Mouse (Mus musculus) skeletal muscle tissue, adult 2 months (tissue): ENCODE measurements around the gene Fasn.
A peak's percentile ranks its signal among the peaks of the same experiment; 100 is the strongest.

ENCODE experiments used
- DNase-seq: peaks from one replicate; pipeline ENCODE4 v3.0.0-alpha.2; 2012; ENCODE audit warnings: low read depth, low spot score

The Fasn gene

DNA sequence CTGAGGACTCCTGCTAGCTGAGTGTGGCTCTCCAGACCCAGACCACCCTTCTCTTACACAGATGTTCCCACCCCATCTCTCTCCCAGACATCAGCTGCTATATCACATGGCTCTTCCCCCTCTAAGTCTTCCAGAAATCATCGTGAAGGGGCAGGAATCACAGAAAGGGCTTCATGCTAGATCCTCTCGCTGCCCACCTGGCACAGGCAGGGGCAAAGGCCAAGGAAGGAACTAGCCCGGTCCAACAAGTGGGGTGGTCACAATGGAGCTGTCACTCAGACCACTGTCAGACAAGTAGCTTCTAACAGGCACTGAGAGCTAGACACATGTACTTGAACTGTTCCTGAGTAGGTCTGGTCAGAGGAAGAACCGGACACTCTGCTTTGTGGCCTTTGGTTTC, 4.1 kb upstream of the Fasn start:
- DNase-seq, result no peak

DNA sequence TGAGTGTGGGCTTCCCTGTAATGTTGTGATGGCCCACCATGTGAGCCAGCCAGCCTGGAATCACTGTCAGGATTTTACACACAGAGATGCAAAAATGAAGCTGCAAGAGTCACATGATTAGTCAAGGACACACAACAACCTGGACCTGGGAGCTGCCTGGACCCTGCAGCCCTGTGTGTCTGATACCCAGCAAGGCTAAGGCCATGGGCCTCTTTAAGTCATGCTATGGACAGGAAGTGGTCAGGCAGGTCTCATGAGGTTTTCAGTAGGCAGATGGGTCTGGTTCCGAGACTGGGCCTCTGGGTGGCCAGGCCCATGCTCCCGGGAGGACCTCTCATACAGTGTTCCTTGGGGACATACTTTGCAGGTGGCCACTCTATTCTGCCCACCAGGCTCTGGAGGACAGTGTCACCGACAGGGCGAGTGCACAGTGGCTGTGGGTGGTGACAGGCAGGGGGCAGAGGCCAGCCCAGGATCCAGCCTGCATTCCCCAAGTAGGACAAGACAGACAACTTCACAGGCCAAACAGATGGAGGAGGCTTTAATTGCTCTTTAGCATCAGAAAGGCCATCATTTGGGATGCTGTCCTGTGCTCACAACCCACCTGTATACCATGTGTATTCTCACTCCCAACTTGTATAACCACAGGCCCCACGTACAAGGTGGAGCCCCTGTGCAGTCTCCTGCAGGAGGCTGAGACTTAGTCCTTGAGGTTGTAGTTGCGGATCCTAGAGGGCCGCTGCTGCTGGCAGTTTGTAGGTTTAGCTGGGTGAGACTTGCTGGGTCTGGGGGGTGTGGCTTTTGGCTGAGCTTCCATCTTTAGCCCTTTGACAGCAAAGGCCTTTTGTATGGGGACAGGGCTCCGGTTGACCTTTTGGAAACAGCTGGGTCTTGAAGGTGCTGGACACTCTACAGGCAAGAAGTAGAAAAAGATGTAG, 1.9 kb upstream of the Fasn start:
- DNase-seq, result no peak

DNA sequence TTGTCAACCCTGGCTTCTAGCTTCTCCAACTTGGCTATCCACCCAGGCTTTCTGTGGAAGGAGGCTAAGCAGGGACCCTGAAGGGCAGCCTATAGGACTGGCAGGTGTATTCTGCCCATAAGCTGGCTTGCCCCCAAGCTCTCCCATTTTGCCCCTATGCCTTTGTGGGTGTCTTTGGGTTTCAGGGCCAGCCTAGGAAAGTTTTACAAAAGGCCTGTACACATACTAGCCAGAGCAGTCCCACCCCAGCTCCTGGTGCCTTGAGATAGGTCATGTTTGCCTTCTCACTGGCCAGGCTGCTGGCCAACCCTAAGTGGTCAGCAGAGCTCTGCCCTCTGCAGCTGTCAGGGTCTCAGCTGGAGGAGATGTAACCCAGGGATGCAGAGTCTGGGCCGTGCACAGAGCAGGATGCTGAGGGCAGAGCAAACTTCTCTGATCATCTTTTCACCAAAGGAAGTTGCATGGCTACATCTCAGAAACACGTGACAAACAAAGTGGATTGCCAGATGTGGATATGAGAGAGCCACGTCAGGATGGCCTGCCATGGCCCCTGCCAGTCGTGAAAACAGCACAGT, 1.0 kb upstream of the Fasn start:
- DNase-seq, result no peak

DNA sequence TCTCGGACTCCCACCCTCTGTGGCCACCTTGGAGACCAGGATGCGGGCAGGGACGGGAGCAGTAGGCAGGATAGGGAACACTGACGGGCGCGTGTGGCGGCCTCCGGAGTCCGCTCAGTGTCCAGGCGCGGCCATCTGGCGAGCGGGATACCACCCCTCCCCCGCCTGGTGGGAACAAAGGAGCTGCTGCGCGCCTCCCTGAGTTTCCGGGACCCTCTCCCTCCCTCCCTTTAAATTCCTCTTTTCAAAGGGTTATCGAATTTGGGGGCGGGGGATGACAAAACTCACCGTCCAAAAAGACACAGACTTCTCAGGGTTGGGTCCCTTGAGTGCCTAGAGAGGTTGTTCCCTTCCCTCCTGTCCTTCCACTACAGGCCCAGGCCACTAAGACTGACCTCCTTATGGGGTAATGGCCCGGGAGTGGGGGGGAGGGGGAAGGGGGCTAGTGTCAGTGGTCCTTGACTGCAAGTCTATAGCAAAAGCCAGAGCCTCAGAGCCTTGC, 491 bp upstream of the Fasn start:
- DNase-seq, result no peak

DNA sequence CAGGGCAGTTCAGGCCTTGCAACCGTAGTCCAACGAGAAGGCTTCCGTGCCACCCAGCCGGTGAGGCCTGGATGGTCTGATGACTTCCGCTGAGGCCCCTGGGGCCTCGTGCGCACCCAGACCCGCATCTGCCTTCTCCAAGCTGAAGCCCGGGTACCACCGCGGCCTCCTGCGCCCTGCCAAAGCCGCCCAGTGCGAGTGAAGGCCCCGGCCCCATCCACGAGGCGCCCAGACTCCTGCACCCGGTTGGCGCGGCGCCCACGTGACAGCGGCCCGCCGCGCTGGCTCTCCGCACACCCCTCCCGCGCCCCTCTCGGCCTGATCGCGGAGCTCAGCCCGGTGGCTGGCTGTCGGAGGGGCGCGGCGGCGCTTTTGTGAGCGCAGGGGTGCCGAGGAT, 798 bp downstream of the Fasn start:
- peak; percentile 23 for DNase-seq

DNA sequence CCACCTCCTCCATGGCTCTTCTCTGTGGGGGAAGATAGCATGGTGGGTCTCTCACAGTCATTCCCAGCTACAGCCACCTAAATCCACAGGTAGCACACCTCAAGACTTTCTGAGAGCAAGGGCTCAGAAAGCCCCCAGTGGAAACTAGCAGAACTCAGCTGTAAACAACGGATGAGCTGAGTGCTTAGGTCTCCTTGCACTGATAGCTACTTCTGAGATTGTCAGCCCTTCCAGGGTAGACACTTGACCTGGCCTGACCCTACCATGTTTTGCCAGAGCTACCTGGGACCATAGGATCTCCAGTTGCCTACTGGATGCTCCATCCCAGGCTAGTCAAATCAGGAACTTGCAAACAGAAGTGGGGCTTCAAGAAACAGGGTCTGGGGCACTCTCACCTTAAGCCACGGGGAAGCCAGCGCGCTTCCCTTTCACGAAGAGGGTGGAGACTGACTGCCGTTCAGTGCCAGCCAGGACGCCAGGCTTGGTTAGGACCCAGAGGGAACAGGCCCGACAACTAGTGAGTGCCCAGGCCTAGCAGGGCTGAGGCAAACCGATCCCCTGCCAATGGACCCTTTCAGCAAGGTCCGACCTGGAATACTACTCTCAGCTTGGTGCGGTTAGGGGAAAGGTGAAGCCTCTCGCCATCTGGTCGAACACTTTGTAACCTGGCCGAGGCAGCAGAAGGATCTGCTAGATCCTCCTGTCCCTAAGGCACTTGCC, 1.4 kb downstream of the Fasn start:
- DNase-seq, result no peak

DNA sequence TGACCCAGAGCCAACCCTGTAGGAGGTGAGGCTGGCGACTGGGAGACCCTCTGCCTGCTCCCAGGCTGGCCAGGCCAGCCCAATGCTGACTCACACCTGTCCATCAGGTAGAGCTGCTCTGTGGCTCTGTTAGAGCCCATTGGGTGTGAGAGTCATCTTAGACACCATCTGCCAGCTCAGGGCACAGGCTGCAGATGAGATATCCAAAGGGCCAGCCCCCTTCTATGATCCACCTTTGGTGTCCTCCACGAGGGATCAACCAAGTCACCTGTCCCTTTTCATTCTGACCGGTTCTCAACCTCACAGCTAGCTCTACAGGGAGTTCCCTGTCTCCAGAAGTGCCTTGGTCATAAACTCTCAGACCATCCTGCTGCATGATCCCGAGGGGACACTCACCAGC, 2.0 kb downstream of the Fasn start:
- no peak for DNase-seq

DNA sequence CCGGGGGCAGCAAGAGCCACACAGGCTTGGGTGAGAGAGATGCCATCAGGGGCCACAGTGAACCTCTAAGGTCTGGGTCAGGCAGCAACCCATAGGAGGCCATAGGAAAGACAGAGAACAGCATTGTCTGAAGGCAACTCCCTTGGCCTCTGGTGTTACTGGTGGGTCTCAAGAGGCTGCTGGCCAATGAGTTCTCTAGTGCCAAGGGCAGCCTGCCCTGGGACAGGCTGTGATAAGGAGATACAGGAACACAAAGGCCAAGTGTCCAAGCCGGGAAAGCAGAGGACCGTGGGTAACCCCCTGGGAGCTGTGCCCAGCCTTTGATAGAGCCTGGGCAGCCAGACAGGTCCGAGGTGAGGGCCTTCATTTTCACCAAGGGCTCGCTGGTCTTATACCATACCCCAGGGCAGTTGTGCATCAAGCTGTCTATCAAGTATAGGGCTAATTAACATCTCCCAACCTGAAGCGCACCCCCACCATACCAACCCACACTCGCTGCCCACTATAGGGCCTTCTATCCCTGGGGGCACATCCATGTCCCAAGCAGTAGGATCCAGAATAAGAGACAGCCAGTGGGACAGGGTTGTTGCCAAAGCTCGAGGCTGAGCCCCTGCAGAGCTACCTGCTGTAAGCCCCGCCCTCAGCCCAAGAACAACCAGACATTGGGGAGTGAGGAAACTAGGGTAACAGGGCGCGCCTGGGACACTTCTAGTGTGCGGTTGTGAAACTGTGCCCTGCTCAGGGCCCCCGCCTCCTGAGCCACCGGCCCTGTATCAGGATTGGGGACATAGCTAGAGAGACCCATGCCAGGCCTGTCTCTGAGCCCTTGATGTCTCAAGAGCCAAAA, 3.0 kb downstream of the Fasn start:
- DNase-seq, result no peak

DNA sequence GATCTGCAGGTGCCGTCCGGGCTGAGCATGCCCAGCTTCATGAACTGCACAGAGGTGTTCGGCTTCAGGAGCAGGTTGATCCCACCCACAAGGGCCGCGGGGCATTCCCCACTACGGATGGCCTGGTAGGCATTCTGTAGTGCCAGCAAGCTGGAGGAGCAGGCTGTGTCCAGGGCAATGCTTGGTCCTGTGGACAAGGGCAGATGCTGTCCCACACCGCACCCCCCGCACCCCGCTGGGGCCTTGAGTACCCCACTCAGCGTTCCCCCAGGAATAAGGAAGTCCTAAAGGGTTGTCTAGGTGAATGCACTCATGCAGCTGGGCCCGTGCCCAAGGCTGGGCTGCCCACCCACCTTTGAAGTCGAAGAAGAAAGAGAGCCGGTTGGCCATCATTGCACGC, 3.8 kb downstream of the Fasn start:
- no peak for DNase-seq

DNA sequence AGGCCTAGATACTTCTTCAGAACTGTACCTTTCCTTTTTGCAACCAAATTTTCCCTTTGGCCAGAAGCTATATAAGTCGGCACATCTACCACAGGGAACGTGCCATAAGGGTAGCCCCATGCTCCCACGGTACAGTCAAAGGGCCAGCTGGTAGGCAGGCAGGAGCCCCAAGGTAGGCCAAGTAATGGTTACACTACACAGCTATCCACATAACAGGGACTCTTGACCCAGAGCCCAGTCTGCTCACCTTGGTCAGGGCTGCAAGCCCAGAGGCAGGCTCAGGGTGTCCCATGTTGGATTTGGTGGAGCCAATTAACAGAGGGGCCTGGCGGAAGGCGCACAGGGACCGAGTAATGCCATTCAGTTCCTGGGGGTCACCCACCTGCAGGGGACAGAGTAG, 4.8 kb downstream of the Fasn start:
- no peak for DNase-seq

DNA sequence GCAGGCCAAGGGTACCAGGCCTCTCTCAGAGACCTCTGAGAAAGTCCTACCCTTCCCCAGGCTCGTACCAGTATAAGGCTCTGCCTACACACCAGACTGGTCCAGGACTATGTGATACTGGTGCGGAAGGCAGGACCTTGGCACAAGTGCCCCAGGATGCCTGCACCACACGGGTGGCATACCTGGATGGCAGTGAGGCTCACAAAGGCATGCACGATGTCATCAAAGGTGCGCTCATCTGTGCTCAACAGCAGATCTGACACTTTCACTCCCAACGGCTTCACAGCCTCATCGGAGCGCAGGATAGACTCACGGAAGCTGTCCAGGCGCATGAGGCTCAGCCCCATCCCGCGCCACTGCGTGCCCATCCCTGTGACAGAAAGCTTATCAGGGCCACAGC, 6.1 kb downstream of the Fasn start:
- no peak for DNase-seq

DNA sequence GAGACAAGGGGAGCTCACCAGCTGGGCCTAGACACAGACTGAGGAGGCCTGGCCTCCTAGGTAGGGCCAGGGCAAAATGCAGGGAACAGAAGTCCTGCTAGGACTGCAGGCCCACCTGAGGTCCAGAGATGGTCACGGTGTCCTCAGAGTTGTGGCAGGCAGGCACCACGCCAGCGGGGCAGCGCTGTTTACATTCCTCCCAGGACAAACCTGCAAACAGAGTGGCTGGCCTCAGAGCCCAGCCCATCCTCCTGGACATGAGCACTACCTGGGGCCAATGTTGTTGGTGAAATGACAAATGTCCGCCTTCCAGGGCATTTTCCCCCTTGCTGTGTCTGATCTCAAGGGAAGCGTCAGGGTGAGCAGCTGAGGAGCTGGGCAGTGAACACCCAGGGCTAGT, 7.0 kb downstream of the Fasn start:
- no peak for DNase-seq

DNA sequence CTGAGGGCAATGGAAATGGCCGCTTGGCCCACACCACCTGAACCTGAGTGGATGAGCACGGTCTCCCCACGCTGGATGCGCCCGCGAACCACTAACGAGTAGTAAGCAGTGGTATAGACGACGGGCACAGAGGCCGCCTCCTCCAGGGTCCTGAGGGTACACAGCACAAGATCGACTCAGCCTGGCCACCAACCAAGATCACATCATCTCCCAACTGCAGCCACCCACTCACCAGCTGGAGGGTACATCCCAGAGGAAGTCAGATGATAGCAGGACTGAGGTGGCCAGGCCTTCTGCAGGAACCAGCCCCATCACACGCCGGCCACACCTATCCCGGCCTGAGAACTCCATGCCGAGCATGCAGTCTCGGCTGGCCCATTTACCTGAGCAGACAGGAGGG, 12.3 kb downstream of the Fasn start:
- no peak for DNase-seq

DNA sequence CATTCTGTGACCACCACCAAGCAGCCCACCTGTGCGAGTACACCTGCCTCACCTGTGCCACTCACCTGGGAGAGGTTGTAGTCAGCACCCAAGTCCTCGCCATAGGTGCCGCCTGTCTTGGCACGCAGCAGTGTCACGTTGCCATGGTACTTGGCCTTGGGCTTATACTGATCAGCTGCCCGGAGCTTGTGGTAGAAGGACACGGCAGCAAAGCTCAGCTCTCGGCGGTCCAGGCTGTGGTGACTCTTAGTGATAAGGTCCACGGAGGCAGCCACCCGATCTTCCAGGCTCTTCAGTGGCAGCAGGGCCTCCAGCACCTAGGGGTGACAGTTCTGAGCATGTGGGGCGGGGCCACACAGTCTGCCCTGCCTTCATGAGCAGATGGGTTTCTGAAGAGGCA, 16.3 kb downstream of the Fasn start:
- no peak for DNase-seq

DNA sequence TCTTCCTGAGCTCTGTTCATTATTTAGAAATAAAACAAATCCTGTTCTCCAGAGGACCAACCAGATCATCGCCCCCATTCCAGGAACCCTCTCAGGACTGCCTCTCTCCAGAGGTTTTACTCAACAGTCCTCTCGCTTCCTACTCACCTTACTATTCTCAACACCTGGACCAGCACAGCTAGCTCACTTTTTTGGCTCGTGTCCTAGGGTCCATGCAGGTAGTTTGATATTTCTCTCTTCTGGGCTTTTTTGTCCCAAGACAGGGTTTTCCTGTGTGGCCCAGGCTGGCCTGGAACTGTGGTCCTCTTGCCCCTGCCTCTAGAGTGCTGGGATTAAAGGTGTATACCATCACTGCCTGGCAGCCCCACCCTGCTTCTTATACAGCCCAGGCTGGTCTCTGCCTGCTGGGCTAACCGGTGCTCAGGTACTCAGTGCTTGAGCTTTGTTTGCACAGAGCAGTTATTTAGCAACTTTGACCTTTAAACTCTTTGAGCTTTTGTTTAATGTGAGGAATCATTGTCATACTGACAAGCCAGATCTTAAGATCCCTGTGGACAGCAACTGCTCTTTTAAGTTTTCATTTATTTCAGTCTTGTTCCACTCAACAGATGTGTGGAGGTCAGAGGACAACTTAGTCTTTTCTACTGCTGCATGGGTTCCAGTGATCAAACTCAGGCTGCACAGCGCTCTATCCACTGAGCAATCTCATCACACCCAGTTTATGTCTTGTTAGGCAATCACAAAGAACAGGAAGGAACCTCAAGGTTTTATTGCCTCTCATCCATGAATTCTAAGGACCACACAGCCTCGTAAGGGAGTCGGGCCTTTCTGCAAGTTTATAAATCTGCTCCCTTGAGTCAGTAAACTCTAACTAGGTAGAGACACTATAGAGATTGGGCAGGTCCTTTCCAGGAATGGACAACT, 18.7 kb downstream of the Fasn start:
- no peak for DNase-seq

DNA sequence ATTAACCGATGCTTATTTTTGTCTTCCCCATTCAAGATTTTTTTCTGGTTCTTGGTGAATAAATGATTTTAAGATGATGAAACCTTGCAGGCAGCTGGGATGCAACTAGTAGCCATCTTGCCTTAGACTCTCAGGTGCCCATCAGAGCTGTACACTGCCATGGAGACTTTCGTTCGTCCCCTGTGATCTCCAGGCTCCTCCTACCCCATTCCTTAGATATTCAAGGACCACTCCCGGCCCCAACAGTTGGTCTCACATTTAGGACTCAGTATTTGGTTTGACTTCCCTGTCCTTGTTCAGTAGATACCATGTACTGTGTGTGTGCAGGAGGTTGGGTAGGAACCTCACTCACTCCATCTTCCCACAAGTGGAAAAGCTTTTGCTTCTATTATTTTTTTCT, 19.6 kb downstream of the Fasn start:
- no peak for DNase-seq

DNA sequence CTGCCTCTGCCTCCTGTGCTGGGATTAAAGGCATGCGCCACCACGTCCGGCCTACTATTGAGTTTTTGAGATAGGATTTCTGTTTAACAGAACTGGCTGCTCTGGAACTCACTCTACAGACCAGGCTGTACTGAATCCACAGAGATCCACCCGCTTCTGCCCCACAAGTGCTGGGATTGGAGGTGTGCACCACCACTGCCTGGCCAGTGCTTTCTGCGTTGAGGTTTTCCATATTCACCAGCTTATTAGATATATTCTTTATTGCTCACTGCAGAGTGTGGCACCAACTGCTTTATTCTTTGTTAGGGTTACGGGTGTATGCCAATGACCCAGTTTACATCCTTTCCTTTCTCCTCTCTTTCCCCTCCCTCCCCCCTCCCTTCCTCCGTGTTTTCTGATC, 20.1 kb downstream of the Fasn start:
- DNase-seq, result no peak

DNA sequence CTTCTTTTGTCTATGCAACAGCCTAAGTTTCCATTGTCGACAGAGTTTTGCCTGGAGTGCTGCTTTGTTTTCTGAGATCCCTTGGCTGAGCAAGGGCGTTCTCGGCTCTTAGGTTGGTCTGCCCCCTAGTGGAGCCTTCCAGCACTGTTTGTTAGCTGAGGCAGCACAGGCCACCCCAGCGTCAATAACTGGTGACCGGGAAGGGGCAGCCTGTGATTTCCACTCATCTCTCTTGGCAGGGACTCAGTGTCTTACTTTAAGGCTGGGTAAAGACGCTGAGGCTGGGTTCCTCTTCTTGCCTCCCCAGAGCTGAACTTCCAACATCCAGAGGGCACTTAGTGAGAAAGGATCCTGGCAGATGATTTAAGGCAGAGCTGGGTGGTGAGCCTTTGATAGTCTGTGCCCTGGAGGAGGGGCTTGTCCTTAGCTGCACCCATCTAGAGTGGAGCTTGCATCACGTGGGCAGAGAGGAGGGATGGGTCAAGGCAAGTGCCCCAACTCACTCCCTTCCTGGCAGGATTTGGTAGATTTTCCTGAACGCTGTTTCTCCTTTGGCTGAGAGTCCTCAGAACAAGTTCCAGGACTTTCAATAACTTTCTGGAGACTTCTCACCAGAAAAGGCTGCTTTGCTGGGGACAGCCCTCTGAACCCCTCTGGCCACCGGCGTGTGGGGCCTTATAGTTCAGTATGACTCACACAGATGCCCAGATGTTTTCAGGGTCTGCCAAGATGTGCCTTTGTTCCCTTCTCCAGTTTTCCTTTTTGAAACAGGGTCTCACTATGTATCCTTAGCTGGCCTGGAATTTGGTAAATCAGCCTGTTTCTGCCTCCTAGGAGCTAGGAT, 24.1 kb downstream of the Fasn start:
- peak; percentile 86 for DNase-seq

DNA sequence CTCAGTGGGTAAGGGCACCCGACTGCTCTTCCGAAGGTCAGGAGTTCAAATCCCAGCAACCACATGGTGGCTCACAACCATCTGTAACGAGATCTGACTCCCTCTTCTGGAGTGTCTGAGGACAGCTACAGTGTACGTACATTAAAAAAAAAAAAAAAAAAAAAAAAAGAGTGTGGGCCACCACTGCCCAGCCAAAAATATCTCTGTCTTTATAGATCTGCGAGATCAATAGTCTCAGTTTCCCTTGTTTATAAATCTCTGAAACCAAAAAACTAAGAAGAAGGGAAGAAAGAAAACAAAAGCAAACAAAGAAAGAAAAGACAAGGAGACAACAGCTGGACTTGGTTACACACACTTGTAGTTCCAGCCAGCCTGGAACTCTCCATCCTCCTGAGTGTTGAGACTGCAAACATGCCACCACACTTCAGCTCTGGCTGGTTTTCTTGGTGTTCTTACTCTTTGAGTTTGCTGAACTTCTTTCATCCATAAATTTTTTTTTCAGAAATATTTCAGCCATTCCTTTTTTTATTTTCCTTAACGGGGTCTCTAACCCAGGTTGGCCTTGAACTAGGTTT, 24.9 kb downstream of the Fasn start:
- no peak for DNase-seq
